Mouse (Mus musculus) heart, embryonic 12.5 days (tissue): ENCODE measurements around the gene Nanp. TPM values are rescaled to one million over a fixed set of nuclear protein-coding genes. Genes with fewer than 3 reads are reported as not detected.

Experiments used
- ATAC-seq: fragments of 200-750 bp; cut with Nextera tagmentation; 2 replicates; pipeline ENCODE4 v1.8.0; 2017; ENCODE audit warnings: moderate TSS enrichment, moderate library complexity; ENCODE audit not compliant: insufficient number of reproducible peaks, low FRiP score
- H3K27ac ChIP-seq: fragments of 300-500 bp; sonication (generic); 2 replicates; pipeline ENCODE4 v1.5.1; 2016; ENCODE audit warnings: mild to moderate bottlenecking, moderate library complexity; ENCODE audit not compliant: poor library complexity, severe bottlenecking
- H3K27me3 ChIP-seq: fragments of 300-500 bp; sonication (generic); replicated peaks from 2 replicates; pipeline ENCODE4 v1.6.1; 2016; ENCODE audit warnings: mild to moderate bottlenecking, moderate library complexity
- H3K36me3 ChIP-seq: fragments of 300-500 bp; sonication (generic); 2 replicates; pipeline ENCODE4 v1.6.1; 2016; ENCODE audit warnings: mild to moderate bottlenecking, moderate library complexity
- H3K4me1 ChIP-seq: fragments of 300-500 bp; sonication (generic); replicated peaks from 2 replicates; pipeline ENCODE4 v1.6.1; 2016; ENCODE audit warnings: mild to moderate bottlenecking
- H3K4me2 ChIP-seq: fragments of 300-500 bp; sonication (generic); 2 replicates; pipeline ENCODE4 v1.6.1; 2016; ENCODE audit warnings: mild to moderate bottlenecking, moderate library complexity
- H3K4me3 ChIP-seq: fragments of 300-500 bp; sonication (generic); 2 replicates; pipeline ENCODE4 v1.5.1; 2016; ENCODE audit warnings: mild to moderate bottlenecking
- H3K9ac ChIP-seq: fragments of 300-500 bp; sonication (generic); 2 replicates; pipeline ENCODE4 v1.6.1; 2016; ENCODE audit warnings: mild to moderate bottlenecking, moderate library complexity
- H3K9me3 ChIP-seq: fragments of 300-500 bp; sonication (generic); replicated peaks from 2 replicates; pipeline ENCODE4 v1.6.1; 2016; ENCODE audit warnings: mild to moderate bottlenecking, moderate library complexity
- WGBS: fragments of 180-500 bp; shearing (Covaris S2); methylation state at CpG from one replicate; pipeline ENCODE4 v1.1.7; 2016; 5-methylcytosine and 5-hydroxymethylcytosine counted together
- polyA plus RNA-seq: library from polyadenylated mRNA; unstranded; fragments of >200 nt; fragmentation: Nextera tagmentation; extraction: Ambion mirVana; gene quantifications from 2 replicates; pipeline ENCODE4 v1.2.1, GENCODE M21; 2016

Nanp gene
- polyA plus RNA-seq, 1 experiment from 2014 or later, result 23.7 TPM

DNA sequence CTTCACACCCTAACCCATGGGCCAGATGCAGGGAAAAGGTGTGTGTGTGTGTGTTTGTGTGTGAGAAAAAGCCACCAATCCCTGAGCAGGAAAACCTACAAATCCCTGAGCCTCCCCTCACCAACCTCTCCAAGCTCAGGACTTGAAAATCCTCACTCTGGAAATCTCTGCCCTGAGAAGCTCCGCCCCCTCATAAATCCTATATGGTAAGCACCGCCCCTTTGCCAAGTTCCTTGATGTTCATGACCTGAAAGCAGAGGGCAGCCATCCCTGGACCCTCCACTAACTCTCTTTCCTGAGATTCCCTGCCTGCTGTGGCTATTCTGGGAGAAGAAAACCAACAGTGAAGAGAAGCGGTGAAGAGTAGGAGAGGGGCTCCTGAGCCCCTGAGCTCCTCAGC is 40.2 kb downstream of the Nanp start:
- Histone ChIP-seq H3K9ac (no peak overlapping the region), H3K4me2 (no peak overlapping the region), H3K9me3 (no peaks in the 10 kb centered on the region), H3K36me3 (no peaks in the 10 kb centered on the region), H3K4me1 (peaks cover 35% of the 10 kb centered on the region), H3K27me3 (no peaks in the 10 kb centered on the region), H3K27ac (no peak overlapping the region), H3K4me3 (no peak overlapping the region)
- WGBS, result 45% methylated on average over 3 of the region's 3 CpGs
- no peak for ATAC-seq

DNA sequence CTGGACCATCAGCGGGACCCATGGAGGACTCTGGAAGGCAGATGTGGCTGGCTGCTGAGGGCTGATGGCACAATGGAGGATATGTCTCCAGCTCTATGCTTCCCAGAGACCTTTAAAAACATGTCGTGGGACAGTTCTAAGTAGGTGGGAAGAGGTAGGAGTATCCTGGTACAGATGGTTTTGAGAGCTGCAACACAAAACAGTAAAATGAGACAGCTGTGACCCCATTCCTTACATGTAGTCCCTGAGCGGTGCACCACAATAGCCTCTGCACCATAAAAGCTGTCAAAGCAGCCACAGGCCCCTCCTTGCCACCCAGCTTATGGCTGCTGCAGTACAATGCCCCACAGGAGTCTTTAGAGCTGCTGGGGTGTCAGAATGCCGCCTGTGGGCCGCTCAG is 41.6 kb downstream of the Nanp start:
- Histone ChIP-seq H3K4me2 (no peak overlapping the region), H3K4me1 (peaks cover 30% of the 10 kb centered on the region), H3K27ac (no peak overlapping the region), H3K9ac (no peak overlapping the region), H3K9me3 (no peaks in the 10 kb centered on the region), H3K36me3 (no peaks in the 10 kb centered on the region), H3K27me3 (no peaks in the 10 kb centered on the region), H3K4me3 (no peak overlapping the region)
- 88% methylated on average over 5 of the region's 5 CpGs for WGBS
- ATAC-seq, result no peak

DNA sequence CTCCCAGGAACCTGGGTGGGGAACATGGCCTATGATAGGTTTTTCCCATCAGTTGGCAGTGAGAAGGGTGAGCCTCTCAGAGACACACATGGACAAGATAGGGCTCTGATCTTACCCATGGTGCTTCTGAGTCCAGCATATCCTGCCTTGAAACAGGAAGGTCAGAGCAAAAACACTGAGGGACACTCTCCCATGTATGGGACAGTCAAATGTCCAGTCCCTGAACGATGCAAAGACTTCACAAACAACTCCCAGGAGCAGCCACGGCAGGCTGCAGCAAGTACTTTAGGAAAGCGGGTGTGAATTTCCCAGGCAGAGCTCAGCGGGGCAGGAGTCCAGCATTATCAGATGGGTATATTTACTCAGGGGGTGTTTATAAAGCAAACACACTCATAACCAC is 43.9 kb downstream of the Nanp start:
- H3K27me3 ChIP-seq, result no peaks in the 10 kb centered on the region
- ATAC-seq, result no peak
- H3K4me2 ChIP-seq, result no peak overlapping the region
- no peak overlapping the region for H3K4me3 ChIP-seq
- 61% methylated on average over 4 of the region's 4 CpGs for WGBS
- no peaks in the 10 kb centered on the region for H3K9me3 ChIP-seq
- no peak overlapping the region for H3K9ac ChIP-seq
- H3K36me3 ChIP-seq, result no peaks in the 10 kb centered on the region
- H3K27ac ChIP-seq, result no peak overlapping the region
- peaks cover 30% of the 10 kb centered on the region for H3K4me1 ChIP-seq

DNA sequence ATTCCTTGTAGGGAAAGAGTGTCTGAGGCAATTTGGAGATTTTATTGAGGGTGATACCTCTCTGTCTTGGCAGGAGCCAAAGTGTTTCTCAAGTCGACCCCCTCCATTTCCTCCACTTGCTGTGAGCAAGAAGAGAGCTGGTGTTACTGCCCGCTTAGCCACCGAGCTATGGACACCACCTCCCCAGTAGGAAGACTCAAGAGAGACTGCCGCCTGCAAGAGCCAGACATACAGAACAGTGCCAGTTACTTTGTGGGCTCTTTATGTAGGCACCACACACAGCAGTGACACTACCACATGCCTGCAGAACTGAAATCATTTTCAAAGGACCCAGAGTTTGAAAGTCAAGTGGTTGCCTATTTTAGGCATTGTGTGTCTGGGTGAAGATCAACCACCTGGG is 48.1 kb downstream of the Nanp start:
- Histone ChIP-seq H3K27ac (no peak overlapping the region), H3K27me3 (no peaks in the 10 kb centered on the region), H3K9me3 (no peaks in the 10 kb centered on the region), H3K9ac (no peak overlapping the region), H3K4me3 (no peak overlapping the region), H3K4me2 (no peak overlapping the region), H3K36me3 (no peaks in the 10 kb centered on the region), H3K4me1 (peaks cover 16% of the 10 kb centered on the region)
- no peak for ATAC-seq
- 85% methylated on average over 4 of the region's 4 CpGs for WGBS

DNA sequence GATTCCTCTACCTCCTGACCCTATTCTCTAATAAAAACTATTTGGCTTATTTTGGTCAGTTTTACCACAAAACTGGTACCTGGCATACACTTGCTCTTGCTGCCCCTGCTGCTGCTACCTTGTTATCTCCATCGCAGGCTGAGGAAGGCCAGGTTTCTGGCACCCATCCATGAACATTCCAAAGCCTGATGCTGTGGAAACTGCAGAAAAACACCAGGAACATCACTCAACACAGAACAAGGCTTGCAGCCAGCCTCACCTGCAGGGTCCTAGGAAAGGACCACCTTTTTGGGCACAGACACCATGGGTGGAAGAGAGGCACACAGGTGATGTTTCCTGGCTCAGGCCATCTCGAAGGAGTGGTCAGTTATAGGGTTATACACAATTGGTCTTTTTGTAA is 48.7 kb downstream of the Nanp start:
- Histone ChIP-seq H3K4me2 (no peak overlapping the region), H3K4me3 (no peak overlapping the region), H3K27me3 (no peaks in the 10 kb centered on the region), H3K4me1 (peaks cover 15% of the 10 kb centered on the region), H3K27ac (no peak overlapping the region), H3K36me3 (no peaks in the 10 kb centered on the region), H3K9me3 (no peaks in the 10 kb centered on the region), H3K9ac (no peak overlapping the region)
- WGBS, result 69% methylated on average over 2 of the region's 2 CpGs
- ATAC-seq, result no peak

DNA sequence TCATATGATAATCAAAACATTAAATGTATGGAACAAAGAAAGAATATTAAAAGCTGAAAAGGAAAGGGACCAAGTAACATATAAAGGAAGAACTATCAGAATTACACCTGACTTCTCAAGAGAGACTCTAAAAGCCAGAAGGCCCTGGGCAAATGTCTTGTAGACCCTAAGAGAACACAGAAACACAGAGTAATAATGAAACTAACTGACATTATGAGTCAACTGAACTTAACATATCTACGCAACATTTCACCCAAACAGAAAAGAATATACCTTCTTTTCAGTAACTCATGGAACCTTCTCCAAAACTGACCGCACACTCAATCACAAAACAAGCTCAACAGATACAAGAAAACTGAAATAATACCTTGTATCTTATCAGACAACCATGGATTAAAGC is 53.8 kb downstream of the Nanp start:
- Histone ChIP-seq H3K9ac (no peak overlapping the region), H3K27me3 (no peaks in the 10 kb centered on the region), H3K9me3 (no peaks in the 10 kb centered on the region), H3K27ac (no peak overlapping the region), H3K4me2 (no peak overlapping the region), H3K36me3 (no peaks in the 10 kb centered on the region), H3K4me1 (peaks cover 7% of the 10 kb centered on the region), H3K4me3 (no peak overlapping the region)
- no peak for ATAC-seq
- 95% methylated on average over 2 of the region's 2 CpGs for WGBS

- Histone ChIP-seq H3K4me1 (peaks cover 4% of the 10 kb centered on the region), H3K9ac (no peak overlapping the region), H3K4me3 (no peak overlapping the region), H3K36me3 (no peaks in the 10 kb centered on the region), H3K27ac (no peak overlapping the region), H3K4me2 (no peak overlapping the region), H3K27me3 (no peaks in the 10 kb centered on the region), H3K9me3 (no peaks in the 10 kb centered on the region)
- ATAC-seq, result no peak
Measured at GRCm38 (mm10) chr2:150982051-150982450, 57.1 kb downstream of the Nanp start.

- no peak overlapping the region for H3K9ac ChIP-seq
- H3K4me3 ChIP-seq, result no peak overlapping the region
- H3K27me3 ChIP-seq, result no peaks in the 10 kb centered on the region
- H3K36me3 ChIP-seq, result no peaks in the 10 kb centered on the region
- no peak overlapping the region for H3K27ac ChIP-seq
- H3K4me2 ChIP-seq, result no peak overlapping the region
- no peaks in the 10 kb centered on the region for H3K9me3 ChIP-seq
- no peak for ATAC-seq
- H3K4me1 ChIP-seq, result peaks cover 4% of the 10 kb centered on the region
- WGBS, result 38% methylated on average over 7 of the region's 7 CpGs
Measured at GRCm38 (mm10) chr2:150981524-150981923, 57.7 kb downstream of the Nanp start.

- Histone ChIP-seq H3K36me3 (peaks cover 9% of the 10 kb centered on the region; the same call in 1 of the 2 replicates), H3K4me1 (peaks cover 4% of the 10 kb centered on the region), H3K27ac (no peak overlapping the region), H3K9ac (no peak overlapping the region), H3K27me3 (no peaks in the 10 kb centered on the region), H3K9me3 (no peaks in the 10 kb centered on the region), H3K4me2 (no peak overlapping the region), H3K4me3 (no peak overlapping the region)
- ATAC-seq, result no peak
- 80% methylated on average over 14 of the region's 14 CpGs for WGBS
Measured at GRCm38 (mm10) chr2:150979861-150980620, 59.2 kb downstream of the Nanp start.

Other genes with a start within 250 kb of the Nanp start
- gene Abhd12, start 134.7 kb downstream of the Nanp start, polyA plus RNA-seq, result 47.9 and 49.2 TPM in 2 replicates
- 30.5 and 34.2 TPM in 2 replicates for gene Gins1, start 134.0 kb downstream of the Nanp start, polyA plus RNA-seq
- 6.7 and 8.4 TPM in 2 replicates for gene Ninl, start within 50 bp of the Nanp start, polyA plus RNA-seq
- gene Gm14151, start 53.0 kb upstream of the Nanp start, polyA plus RNA-seq, result not detected in 2 replicates
- not detected in 2 replicates for gene Gm14147, start 58.8 kb upstream of the Nanp start, polyA plus RNA-seq